Mouse (Mus musculus) gastrocnemius, adult 2 months (tissue): ENCODE data around the gene Zbtb20. TPM values are rescaled to one million over a fixed set of nuclear protein-coding genes. Genes with fewer than 3 reads are reported as not detected.

ENCODE experiments used
- DNase-seq: peaks from one replicate; pipeline ENCODE4 v3.0.0; 2022
- H3K27ac ChIP-seq: fragments of 200-600 bp; 2 replicates; pipeline ENCODE4 v1.8.1; 2022; ENCODE audit warnings: mild to moderate bottlenecking
- H3K4me3 ChIP-seq: fragments of 200-600 bp; 2 replicates; pipeline ENCODE4 v1.8.1; 2022; ENCODE audit warnings: mild to moderate bottlenecking, moderate library complexity
- CTCF ChIP-seq: fragments of 200-600 bp; IDR thresholded peaks from 2 replicates; pipeline ENCODE4 v1.8.1; 2022; ENCODE audit warnings: antibody characterized with exemption, mild to moderate bottlenecking, moderate library complexity
- intact Hi-C: fragments of 180-260 bp; cut with DNase I; formaldehyde crosslinking; loops from one replicate; pipeline ENCODE4 v1.15.1; 2025
- total RNA-seq, 2 experiments: library from RNA; stranded (reverse); gene quantifications; 2 replicates each; pipeline ENCODE4 v1.2.3; 2021

Zbtb20 gene
- total RNA-seq, 2 experiments from 2014 or later: 87.2 to 104 TPM

- no peak for TF ChIP-seq CTCF
Observed at GRCm38 (mm10) chr16:43253077-43253476, 377.4 kb downstream of the Zbtb20 start.

GRCm38 (mm10) chr16:43253746-43254145 is 378.1 kb downstream of the Zbtb20 start:
- Histone ChIP-seq H3K4me3 (no peak overlapping the region), H3K27ac (no peak overlapping the region)
- intact Hi-C loops: no loop called here
- TF ChIP-seq CTCF: no peak
- DNase-seq: no peak

More at GRCm38 (mm10) chr16:43253077-43253476, 377.4 kb downstream of the Zbtb20 start:
- intact Hi-C loops: no loop called here
- DNase-seq: no peak
- Histone ChIP-seq H3K27ac (no peak overlapping the region), H3K4me3 (no peak overlapping the region)

GRCm38 (mm10) chr16:43256191-43256899 is 380.7 kb downstream of the Zbtb20 start:
- H3K4me3 ChIP-seq: no peak overlapping the region

GRCm38 (mm10) chr16:43256900-43257281 is 381.2 kb downstream of the Zbtb20 start:
- no peak for TF ChIP-seq CTCF
- H3K27ac ChIP-seq: no peak overlapping the region
- intact Hi-C loops: no loop called here

More at GRCm38 (mm10) chr16:43256191-43256899, 380.7 kb downstream of the Zbtb20 start:
- H3K27ac ChIP-seq: peak overlapping the region; percentile 5; the same call in 1 of the 2 replicates
- no peak for TF ChIP-seq CTCF
- no peak for DNase-seq
- intact Hi-C loops: no loop called here

GRCm38 (mm10) chr16:43259466-43259865 is 383.8 kb downstream of the Zbtb20 start:
- intact Hi-C loops: no loop called here
- DNase-seq: no peak

More at GRCm38 (mm10) chr16:43256900-43257281, 381.2 kb downstream of the Zbtb20 start:
- H3K4me3 ChIP-seq: no peak overlapping the region
- no peak for DNase-seq

GRCm38 (mm10) chr16:43260862-43261261 is 385.2 kb downstream of the Zbtb20 start:
- no peak for DNase-seq
- no peak overlapping the region for H3K27ac ChIP-seq
- H3K4me3 ChIP-seq: no peak overlapping the region
- no peak for TF ChIP-seq CTCF
- intact Hi-C loops: no loop called here

More at GRCm38 (mm10) chr16:43259466-43259865, 383.8 kb downstream of the Zbtb20 start:
- no peak for TF ChIP-seq CTCF
- Histone ChIP-seq H3K27ac (no peak overlapping the region), H3K4me3 (no peak overlapping the region)

- DNase-seq: no peak
- intact Hi-C loops: no loop called here
- TF ChIP-seq CTCF: no peak
- no peak overlapping the region for H3K27ac ChIP-seq
- H3K4me3 ChIP-seq: no peak overlapping the region
Observed at GRCm38 (mm10) chr16:43274057-43274595, 398.4 kb downstream of the Zbtb20 start.

- TF ChIP-seq CTCF: no peak
- Histone ChIP-seq H3K27ac (no peak overlapping the region), H3K4me3 (no peak overlapping the region)
- intact Hi-C loops: no loop called here
- no peak for DNase-seq
Observed at GRCm38 (mm10) chr16:43276764-43277163, 401.1 kb downstream of the Zbtb20 start.

GRCm38 (mm10) chr16:43286319-43286718 is 410.6 kb downstream of the Zbtb20 start:
- no peak for TF ChIP-seq CTCF
- intact Hi-C loops: no loop called here
- H3K4me3 ChIP-seq: no peak overlapping the region
- H3K27ac ChIP-seq: 0 out of 2 replicates have a peak overlapping the region, but pooled peaks have one; percentile 21
- no peak for DNase-seq

GRCm38 (mm10) chr16:43286783-43287383 is 411.2 kb downstream of the Zbtb20 start:
- DNase-seq: no peak
- Histone ChIP-seq H3K4me3 (no peak overlapping the region), H3K27ac (no peak overlapping the region)
- intact Hi-C loops: no loop called here
- TF ChIP-seq CTCF: no peak

- Histone ChIP-seq H3K27ac (no peak overlapping the region), H3K4me3 (no peak overlapping the region)
- no peak for TF ChIP-seq CTCF
- intact Hi-C loops: no loop called here
- no peak for DNase-seq
Observed at GRCm38 (mm10) chr16:43291423-43291822, 415.7 kb downstream of the Zbtb20 start.

- TF ChIP-seq CTCF: no peak
- Histone ChIP-seq H3K27ac (peak overlapping the region; percentile 4; the same call in 1 of the 2 replicates), H3K4me3 (no peak overlapping the region)
- no peak for DNase-seq
- intact Hi-C loops: no loop called here
Observed at GRCm38 (mm10) chr16:43297953-43298596, 422.4 kb downstream of the Zbtb20 start.

- TF ChIP-seq CTCF: no peak
- Histone ChIP-seq H3K27ac (peak overlapping the region; percentile 4; the same call in 1 of the 2 replicates), H3K4me3 (no peak overlapping the region)
- no peak for DNase-seq
- intact Hi-C loops: no loop called here
Observed at GRCm38 (mm10) chr16:43300420-43300819, 424.7 kb downstream of the Zbtb20 start.
